Mouse (Mus musculus) hindbrain, embryonic 15.5 days (tissue): Measurements from ENCODE around the gene Kctd2. TPM values are rescaled to one million over a fixed set of nuclear protein-coding genes. Genes with fewer than 3 reads are reported as not detected.
"Not testable (repeated sequence)": the region's sequence is repeated elsewhere in the genome, so short reads cannot be mapped to it uniquely, and the experiment has no call there.

Experiments used
- ATAC-seq: fragments of 200-750 bp; cut with Nextera tagmentation; 2 replicates; pipeline ENCODE4 v1.8.0; 2017; ENCODE audit warnings: low read depth, moderate number of reproducible peaks, moderate TSS enrichment; ENCODE audit not compliant: low FRiP score
- H3K27ac ChIP-seq: fragments of 300-500 bp; sonication (generic); replicated peaks from 2 replicates; pipeline ENCODE4 v1.5.1; 2015; ENCODE audit warnings: mild to moderate bottlenecking, inconsistent platforms
- H3K27me3 ChIP-seq: fragments of 300-500 bp; sonication (generic); 2 replicates; pipeline ENCODE4 v1.6.1; 2015; ENCODE audit warnings: control low read depth, inconsistent platforms
- H3K36me3 ChIP-seq: fragments of 300-500 bp; sonication (generic); 2 replicates; pipeline ENCODE4 v1.6.1; 2015; ENCODE audit warnings: control low read depth, inconsistent platforms
- H3K4me1 ChIP-seq: fragments of 300-500 bp; sonication (generic); replicated peaks from 2 replicates; pipeline ENCODE4 v1.6.1; 2015; ENCODE audit warnings: control low read depth, inconsistent platforms
- H3K4me2 ChIP-seq: fragments of 300-500 bp; sonication (generic); 2 replicates; pipeline ENCODE4 v1.6.1; 2015; ENCODE audit warnings: moderate library complexity, mild to moderate bottlenecking, inconsistent platforms
- H3K4me3 ChIP-seq: fragments of 300-500 bp; sonication (generic); 2 replicates; pipeline ENCODE4 v1.5.1; 2015; ENCODE audit warnings: mild to moderate bottlenecking, inconsistent platforms
- H3K9ac ChIP-seq: fragments of 300-500 bp; sonication (generic); 2 replicates; pipeline ENCODE4 v1.6.1; 2015; ENCODE audit warnings: inconsistent platforms
- H3K9me3 ChIP-seq: fragments of 300-500 bp; sonication (generic); 2 replicates; pipeline ENCODE4 v1.6.1; 2016; ENCODE audit warnings: control low read depth, inconsistent platforms
- WGBS: fragments of 180-500 bp; shearing (Covaris S2); methylation state at CpG from one replicate; pipeline ENCODE4 v1.1.7; 2015; 5-methylcytosine and 5-hydroxymethylcytosine counted together
- polyA plus RNA-seq: library from polyadenylated mRNA; unstranded; fragments of >200 nt; fragmentation: Nextera tagmentation; extraction: Ambion mirVana; gene quantifications from 2 replicates; pipeline ENCODE4 v1.2.1, GENCODE M21; 2015

The Kctd2 gene
- polyA plus RNA-seq, 1 experiment from 2014 or later, result 26.2 TPM

GRCm38 (mm10) chr11:115462243-115462891 lies 42.4 kb downstream of the Kctd2 start, which contains the start of gene Slc16a5:
Slc16a5 (plus strand) TSS chr11:115462474.
- Histone ChIP-seq H3K36me3 (no peaks in the 10 kb centered on the region), H3K9ac (no peak within 1 kb of the TSS), H3K27ac (no peak within 1 kb of the TSS), H3K4me2 (no peak within 1 kb of the TSS), H3K27me3 (no peaks in the 10 kb centered on the region), H3K9me3 (no peaks in the 10 kb centered on the region), H3K4me3 (no peak within 1 kb of the TSS), H3K4me1 (no peaks in the 10 kb centered on the region)
- 80% methylated on average over 16 of the region's 16 CpGs for WGBS
- ATAC-seq, result no peak

GRCm38 (mm10) chr11:115463397-115463796 lies 43.5 kb downstream of the Kctd2 start:
- H3K36me3 ChIP-seq, result no peaks in the 10 kb centered on the region
- H3K4me2 ChIP-seq, result no peak overlapping the region
- 77% methylated on average over 11 of the region's 11 CpGs for WGBS
- H3K9me3 ChIP-seq, result no peaks in the 10 kb centered on the region
- H3K27me3 ChIP-seq, result no peaks in the 10 kb centered on the region
- no peak overlapping the region for H3K9ac ChIP-seq
- H3K4me1 ChIP-seq, result no peaks in the 10 kb centered on the region
- ATAC-seq, result no peak
- H3K27ac ChIP-seq, result no peak overlapping the region
- no peak overlapping the region for H3K4me3 ChIP-seq

- Histone ChIP-seq H3K36me3 (no peaks in the 10 kb centered on the region), H3K4me2 (no peak overlapping the region), H3K4me1 (no peaks in the 10 kb centered on the region), H3K27ac (no peak overlapping the region), H3K9ac (no peak overlapping the region), H3K27me3 (no peaks in the 10 kb centered on the region), H3K4me3 (no peak overlapping the region), H3K9me3 (no peaks in the 10 kb centered on the region)
- ATAC-seq, result no peak
- WGBS, result 87% methylated on average over 8 of the region's 8 CpGs
Measured at GRCm38 (mm10) chr11:115464851-115465250, 44.9 kb downstream of the Kctd2 start.

- Histone ChIP-seq H3K36me3 (no peaks in the 10 kb centered on the region), H3K9me3 (no peaks in the 10 kb centered on the region), H3K4me1 (no peaks in the 10 kb centered on the region), H3K27me3 (no peaks in the 10 kb centered on the region), H3K27ac (no peak overlapping the region), H3K9ac (no peak overlapping the region), H3K4me3 (no peak overlapping the region), H3K4me2 (no peak overlapping the region)
- no peak for ATAC-seq
- 52% methylated on average over 4 of the region's 4 CpGs for WGBS
Measured at GRCm38 (mm10) chr11:115467217-115467618, 47.3 kb downstream of the Kctd2 start.

- H3K9ac ChIP-seq, result no peak overlapping the region
- peaks cover 27% of the 10 kb centered on the region for H3K4me1 ChIP-seq
- H3K36me3 ChIP-seq, result no peaks in the 10 kb centered on the region
- H3K4me3 ChIP-seq, result no peak overlapping the region
- H3K9me3 ChIP-seq, result no peaks in the 10 kb centered on the region
- H3K4me2 ChIP-seq, result no peak overlapping the region
- ATAC-seq, result no peak
- H3K27me3 ChIP-seq, result no peaks in the 10 kb centered on the region
- H3K27ac ChIP-seq, result no peak overlapping the region
- WGBS, result 88% methylated on average over 7 of the region's 7 CpGs
Measured at GRCm38 (mm10) chr11:115472183-115472582, 52.3 kb downstream of the Kctd2 start.

GRCm38 (mm10) chr11:115473626-115474275 lies 53.8 kb downstream of the Kctd2 start:
- H3K9ac ChIP-seq, result no peak overlapping the region; the same call in 1 of the 2 replicates
- 20% methylated on average over 15 of the region's 15 CpGs for WGBS

GRCm38 (mm10) chr11:115475025-115475757 lies 55.3 kb downstream of the Kctd2 start, which contains the start of gene Armc7:
Armc7 (plus strand) TSS chr11:115475667.
- 2% methylated on average over 26 of the region's 26 CpGs for WGBS
- H3K27ac ChIP-seq, result peak within 1 kb of the TSS; percentile 88

More at GRCm38 (mm10) chr11:115473626-115474275, 53.8 kb downstream of the Kctd2 start:
- peak overlapping the region; percentile 88 for H3K27ac ChIP-seq
- no peaks in the 10 kb centered on the region for H3K9me3 ChIP-seq
- peaks cover 31% of the 10 kb centered on the region for H3K4me1 ChIP-seq
- peak overlapping the region; percentile 20; the same call in 1 of the 2 replicates for H3K4me2 ChIP-seq
- no peaks in the 10 kb centered on the region for H3K36me3 ChIP-seq
- no peak overlapping the region for H3K4me3 ChIP-seq
- no peaks in the 10 kb centered on the region for H3K27me3 ChIP-seq
- no peak for ATAC-seq

GRCm38 (mm10) chr11:115475758-115476237 lies 55.9 kb downstream of the Kctd2 start:
- Histone ChIP-seq H3K4me1 (peaks cover 31% of the 10 kb centered on the region), H3K27ac (peak overlapping the region; percentile 88), H3K4me3 (peak overlapping the region; percentile 89), H3K36me3 (no peaks in the 10 kb centered on the region), H3K9me3 (no peaks in the 10 kb centered on the region), H3K4me2 (peak overlapping the region; percentile 93), H3K27me3 (no peaks in the 10 kb centered on the region), H3K9ac (peak overlapping the region; percentile 81)
- ATAC-seq, result peak; percentile 66; the same call in 1 of the 2 replicates
- 6% methylated on average over 28 of the region's 28 CpGs for WGBS

More at GRCm38 (mm10) chr11:115475025-115475757, 55.3 kb downstream of the Kctd2 start, which contains the start of gene Armc7:
- H3K36me3 ChIP-seq, result no peaks in the 10 kb centered on the region
- peak within 1 kb of the TSS; percentile 89 for H3K4me3 ChIP-seq
- H3K4me2 ChIP-seq, result peak within 1 kb of the TSS; percentile 93
- ATAC-seq, result peak; percentile 97
- no peaks in the 10 kb centered on the region for H3K9me3 ChIP-seq
- no peaks in the 10 kb centered on the region for H3K27me3 ChIP-seq
- peaks cover 31% of the 10 kb centered on the region for H3K4me1 ChIP-seq
- peak within 1 kb of the TSS; percentile 81 for H3K9ac ChIP-seq

- H3K27me3 ChIP-seq, H3K36me3 ChIP-seq, H3K9me3 ChIP-seq, H3K27ac ChIP-seq, ATAC-seq: not testable (repeated sequence)
- Histone ChIP-seq H3K4me2 (peak overlapping the region; percentile 93), H3K9ac (peak overlapping the region; percentile 19; the same call in 1 of the 2 replicates), H3K4me1 (peaks cover 31% of the 10 kb centered on the region), H3K4me3 (peak overlapping the region; percentile 89; the same call in 1 of the 2 replicates)
- WGBS, result 86% methylated on average over 4 of the region's 4 CpGs
Measured at GRCm38 (mm10) chr11:115476630-115477029, 56.7 kb downstream of the Kctd2 start.

- H3K4me3 ChIP-seq, H3K9me3 ChIP-seq, H3K36me3 ChIP-seq, H3K27me3 ChIP-seq, H3K27ac ChIP-seq, ATAC-seq: not testable (repeated sequence)
- Histone ChIP-seq H3K4me1 (peaks cover 31% of the 10 kb centered on the region), H3K4me2 (peak overlapping the region; percentile 93; the same call in 1 of the 2 replicates), H3K9ac (0 out of 2 replicates have a peak overlapping the region, but pooled peaks have one; percentile 19)
- WGBS, result 87% methylated on average over 7 of the region's 7 CpGs
Measured at GRCm38 (mm10) chr11:115477388-115477787, 57.5 kb downstream of the Kctd2 start.

GRCm38 (mm10) chr11:115478296-115478938 lies 58.5 kb downstream of the Kctd2 start:
- ATAC-seq, result no peak

More at GRCm38 (mm10) chr11:115478296-115478938, 58.5 kb downstream of the Kctd2 start:
- 88% methylated on average over 9 of the region's 9 CpGs for WGBS
- no peak overlapping the region for H3K4me3 ChIP-seq
- no peak overlapping the region for H3K9ac ChIP-seq
- no peak overlapping the region for H3K4me2 ChIP-seq
- peaks cover 29% of the 10 kb centered on the region for H3K4me1 ChIP-seq
- H3K9me3 ChIP-seq, result no peaks in the 10 kb centered on the region
- no peak overlapping the region for H3K27ac ChIP-seq
- no peaks in the 10 kb centered on the region for H3K36me3 ChIP-seq
- H3K27me3 ChIP-seq, result no peaks in the 10 kb centered on the region
